Mouse (Mus musculus) embryonic facial prominence, embryonic 10.5 days (tissue): ENCODE results near the gene Tenm2. TPM values are rescaled to one million over a fixed set of nuclear protein-coding genes. Genes with fewer than 3 reads are reported as not detected.

ENCODE experiments used
- DNase-seq: peaks from one replicate; pipeline ENCODE4 v3.0.0-alpha.2; 2017; ENCODE audit warnings: low spot score
- H3K27ac ChIP-seq: fragments of 300-500 bp; sonication (generic); replicated peaks from 2 replicates; pipeline ENCODE4 v1.5.1; 2016; ENCODE audit warnings: mild to moderate bottlenecking
- H3K27me3 ChIP-seq: fragments of 300-500 bp; sonication (generic); replicated peaks from 2 replicates; pipeline ENCODE4 v1.6.1; 2016; ENCODE audit warnings: low read depth, mild to moderate bottlenecking; ENCODE audit not compliant: poor library complexity, severe bottlenecking
- H3K36me3 ChIP-seq: fragments of 300-500 bp; sonication (generic); replicated peaks from 2 replicates; pipeline ENCODE4 v1.6.1; 2016; ENCODE audit warnings: mild to moderate bottlenecking, moderate library complexity
- H3K4me1 ChIP-seq: fragments of 300-500 bp; sonication (generic); 2 replicates; pipeline ENCODE4 v1.6.1; 2016
- H3K4me3 ChIP-seq: fragments of 300-500 bp; sonication (generic); 2 replicates; pipeline ENCODE4 v1.5.1; 2016; ENCODE audit warnings: mild to moderate bottlenecking, moderate library complexity
- H3K9me3 ChIP-seq: fragments of 300-500 bp; sonication (generic); 2 replicates; pipeline ENCODE4 v1.6.1; 2016; ENCODE audit warnings: mild to moderate bottlenecking
- WGBS: fragments of 180-500 bp; shearing (Covaris S2); methylation state at CpG from one replicate; pipeline ENCODE4 v1.1.7; 2016; 5-methylcytosine and 5-hydroxymethylcytosine counted together
- polyA plus RNA-seq: library from polyadenylated mRNA; unstranded; fragments of >200 nt; fragmentation: Nextera tagmentation; extraction: Ambion mirVana; gene quantifications from 2 replicates; pipeline ENCODE4 v1.2.1, GENCODE M21; 2016

Gene Tenm2
- 1.8 and 3.7 TPM in 2 replicates for polyA plus RNA-seq

DNA sequence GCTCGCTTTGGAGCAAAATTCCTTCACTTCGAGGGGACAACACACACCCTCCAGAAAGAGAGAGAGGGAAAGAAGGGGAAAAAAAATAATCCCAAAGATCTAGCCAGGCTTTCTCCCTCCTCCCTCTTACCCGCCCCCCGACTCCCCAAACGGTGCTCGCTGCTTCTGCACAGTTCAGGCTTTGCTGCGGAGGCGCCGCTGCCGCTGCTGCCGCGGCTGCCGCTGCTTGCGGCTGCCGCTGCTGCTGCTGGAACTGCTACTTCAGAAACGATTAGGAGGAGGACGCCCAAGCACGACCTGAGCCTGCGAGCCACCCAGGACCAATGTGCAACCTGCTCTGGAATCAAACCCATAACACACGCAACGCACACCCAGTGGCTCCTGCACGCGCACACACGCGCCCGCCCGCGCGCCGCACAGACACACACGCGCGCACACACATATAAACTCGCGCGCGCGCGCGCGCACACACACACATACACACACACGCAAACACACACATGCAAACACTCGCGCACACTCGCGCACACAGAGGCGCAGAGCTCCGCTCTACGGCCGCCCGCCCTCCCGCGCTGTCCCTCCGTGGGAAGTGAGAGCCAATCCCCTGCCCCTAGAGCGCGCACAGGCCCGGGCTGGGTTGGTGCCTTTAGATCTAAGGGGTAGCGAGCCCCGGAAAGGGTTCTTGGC is at the start of gene Tenm2:
Gene Tenm2 (minus strand): TSS at position 51 of the 687 bp plus-strand sequence.
- peak within 1 kb of the TSS; percentile 86 for H3K27ac ChIP-seq
- H3K9me3 ChIP-seq, result no peaks in the 10 kb centered on the region
- DNase-seq, result peak; percentile 79
- H3K27me3 ChIP-seq, result peaks cover 53% of the 10 kb centered on the region
- H3K4me3 ChIP-seq, result peak within 1 kb of the TSS; percentile 70
- under 1% methylated on average over 59 of the region's 59 CpGs for WGBS
- H3K4me1 ChIP-seq, result peaks cover 15% of the 10 kb centered on the region
- H3K36me3 ChIP-seq, result no peaks in the 10 kb centered on the region

DNA sequence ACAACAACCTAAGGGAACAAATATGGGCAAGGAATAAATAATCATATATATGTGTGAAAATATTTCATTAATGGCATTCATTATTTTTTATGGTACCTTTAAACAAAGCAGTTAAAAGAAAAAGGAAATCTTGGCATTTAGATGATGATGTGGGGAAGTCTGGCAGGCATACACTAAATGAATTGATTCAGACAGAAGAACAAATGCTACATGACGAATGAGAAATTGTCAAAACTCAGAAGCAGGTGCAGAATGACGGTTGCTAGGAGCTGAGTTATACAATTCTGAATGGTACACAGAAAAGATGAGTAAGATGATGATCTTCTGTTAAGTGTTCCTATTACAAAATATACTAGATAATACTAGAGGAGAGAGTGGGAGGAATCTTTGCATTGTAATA is 49.4 kb upstream of the Tenm2 start:
- Histone ChIP-seq H3K4me1 (no peaks in the 10 kb centered on the region), H3K27ac (no peak overlapping the region), H3K4me3 (no peak overlapping the region), H3K9me3 (no peaks in the 10 kb centered on the region), H3K36me3 (no peaks in the 10 kb centered on the region), H3K27me3 (no peaks in the 10 kb centered on the region)
- WGBS, result 90% methylated on average over 2 of the region's 2 CpGs
- DNase-seq, result no peak

DNA sequence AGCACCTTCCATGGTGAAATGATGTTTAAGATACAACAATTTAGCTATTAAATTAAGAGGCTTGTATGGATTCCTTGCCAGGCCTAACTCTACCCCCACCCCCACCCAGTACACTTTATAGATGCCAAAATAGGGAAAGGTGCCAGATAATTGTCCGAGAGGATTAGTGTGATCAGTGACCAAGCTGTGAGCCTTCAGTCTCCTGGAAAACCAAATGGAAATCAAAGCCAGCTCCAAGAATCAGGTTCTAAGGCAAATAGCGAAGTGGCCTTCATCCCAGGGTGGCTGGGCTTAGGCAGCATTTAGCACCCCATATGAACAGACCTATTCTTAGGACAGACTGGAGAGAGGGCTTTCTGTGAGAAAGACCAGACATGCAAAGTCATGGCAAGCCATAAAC is 13.0 kb upstream of the Tenm2 start:
- 79% methylated on average over 2 of the region's 2 CpGs for WGBS
- no peak for DNase-seq
- Histone ChIP-seq H3K4me1 (no peaks in the 10 kb centered on the region), H3K4me3 (no peak overlapping the region), H3K36me3 (no peaks in the 10 kb centered on the region), H3K27ac (no peak overlapping the region), H3K9me3 (no peaks in the 10 kb centered on the region), H3K27me3 (no peaks in the 10 kb centered on the region)

DNA sequence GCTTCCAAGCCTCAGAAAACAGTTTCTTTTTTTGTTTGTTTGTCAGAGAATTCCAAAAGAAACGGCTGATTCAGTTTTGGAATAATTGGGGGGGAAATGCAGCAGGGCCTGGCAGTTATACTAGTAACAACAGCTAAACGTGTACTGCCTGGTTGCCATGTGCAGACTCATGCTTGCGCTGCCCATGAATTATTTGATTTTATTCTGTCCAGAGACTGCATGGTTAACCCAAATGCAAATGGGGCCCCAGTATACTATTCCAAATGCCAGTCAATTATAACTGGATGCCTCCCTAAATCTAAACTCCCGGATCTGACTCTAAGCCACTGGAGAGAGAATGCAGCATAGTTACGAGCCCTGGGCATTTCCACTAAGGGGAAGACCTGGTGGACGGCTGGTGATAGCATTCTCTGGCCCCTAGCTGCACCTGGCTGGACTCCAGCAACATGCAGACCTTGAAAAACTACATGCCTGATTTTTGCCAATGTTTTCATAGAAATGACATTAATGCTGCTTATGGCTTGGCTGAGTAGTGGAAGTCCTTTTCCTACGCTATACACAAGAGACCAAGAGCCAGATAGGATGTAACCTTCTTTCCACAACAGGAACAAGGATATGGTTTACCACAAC is 1.4 kb upstream of the Tenm2 start:
- peak overlapping the region; percentile 70 for H3K4me3 ChIP-seq
- no peaks in the 10 kb centered on the region for H3K9me3 ChIP-seq
- peaks cover 15% of the 10 kb centered on the region for H3K4me1 ChIP-seq
- DNase-seq, result no peak
- peaks cover 49% of the 10 kb centered on the region for H3K27me3 ChIP-seq
- no peaks in the 10 kb centered on the region for H3K36me3 ChIP-seq
- H3K27ac ChIP-seq, result peak overlapping the region; percentile 86
- WGBS, result 45% methylated on average over 7 of the region's 7 CpGs

DNA sequence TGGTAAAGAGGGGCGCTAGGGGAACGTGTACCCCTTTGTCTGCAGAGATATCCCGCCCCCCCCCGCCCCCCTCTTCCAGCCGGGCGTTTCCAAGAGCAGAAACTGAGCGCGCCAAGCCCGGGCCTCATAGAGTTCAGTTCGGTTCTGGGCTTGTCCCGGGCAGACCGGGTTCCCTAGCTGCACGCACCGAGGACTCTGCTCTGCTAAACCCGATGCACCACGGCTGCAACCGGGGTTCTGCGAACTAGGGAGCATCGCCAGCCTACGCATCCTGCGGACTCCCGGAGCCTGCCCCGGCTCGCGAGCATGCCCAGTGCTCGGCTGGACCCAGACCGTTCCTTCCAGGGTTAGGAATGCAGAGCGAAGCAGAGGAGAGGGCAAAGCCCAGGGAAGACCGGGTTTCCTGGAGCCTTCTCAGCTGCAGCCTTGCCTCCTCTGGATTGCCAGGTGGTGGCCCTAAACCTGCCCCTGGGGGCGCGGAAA is 878 bp upstream of the Tenm2 start:
- under 1% methylated on average over 31 of the region's 31 CpGs for WGBS
- no peaks in the 10 kb centered on the region for H3K36me3 ChIP-seq
- peaks cover 49% of the 10 kb centered on the region for H3K27me3 ChIP-seq
- H3K9me3 ChIP-seq, result no peaks in the 10 kb centered on the region
- peak overlapping the region; percentile 70 for H3K4me3 ChIP-seq
- H3K4me1 ChIP-seq, result peaks cover 15% of the 10 kb centered on the region
- H3K27ac ChIP-seq, result peak overlapping the region; percentile 86
- DNase-seq, result peak; percentile 76

DNA sequence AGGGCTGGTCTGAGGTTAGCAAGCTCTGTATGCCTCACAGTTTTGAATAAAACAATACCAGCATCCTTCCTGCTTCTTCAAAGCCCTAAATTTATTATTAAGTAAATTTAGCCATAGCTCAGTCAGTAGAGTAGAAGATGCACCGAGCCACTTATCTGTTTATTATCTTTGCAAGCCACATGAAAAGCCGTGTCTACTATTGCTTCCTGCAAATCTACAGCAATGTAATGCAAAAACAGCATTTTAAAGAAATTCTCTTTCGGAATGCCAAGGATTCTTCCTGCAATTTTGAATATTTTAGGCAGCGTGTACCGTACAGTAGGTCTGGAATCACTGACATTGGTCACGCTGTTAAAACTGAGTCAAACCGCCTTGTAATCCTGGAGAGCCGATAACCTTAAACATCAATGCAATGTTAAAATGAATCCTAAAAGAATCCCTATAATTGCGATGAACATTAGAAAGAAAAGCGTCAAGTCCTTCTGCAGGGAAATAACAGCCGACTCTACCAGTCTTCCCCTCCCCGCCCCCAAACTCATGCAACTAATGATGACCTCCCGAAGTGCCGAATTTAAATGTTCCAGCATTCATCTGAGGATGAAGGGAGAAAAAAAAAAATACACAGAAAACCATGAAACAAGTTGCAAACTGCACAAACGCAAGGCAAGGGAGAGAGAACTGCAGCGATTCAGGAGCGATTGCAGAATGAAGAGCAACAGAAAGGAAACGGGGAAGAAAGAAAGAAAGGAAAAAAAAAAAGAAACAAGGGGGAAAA is 556 bp downstream of the Tenm2 start:
- Histone ChIP-seq H3K27ac (no peak overlapping the region), H3K9me3 (no peaks in the 10 kb centered on the region)

DNA sequence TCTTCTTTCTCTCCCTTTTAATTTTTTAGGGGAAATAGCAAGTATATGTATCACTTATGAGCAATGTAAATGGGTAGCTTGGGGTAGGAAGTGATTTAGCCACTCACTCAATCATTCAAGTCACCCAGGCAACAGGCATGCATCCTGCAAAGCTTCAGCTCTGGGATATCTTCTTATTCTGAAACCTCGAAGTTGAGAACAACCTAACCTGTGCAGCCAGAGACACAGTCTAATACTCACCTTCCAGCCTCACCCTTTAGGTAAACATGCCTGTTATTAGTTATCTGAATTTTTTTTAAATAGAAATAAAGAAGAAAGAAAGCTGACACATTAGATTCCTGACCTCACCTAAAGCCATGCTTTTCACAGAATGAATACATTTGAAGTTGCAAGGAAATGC is 8.4 kb downstream of the Tenm2 start:
- H3K36me3 ChIP-seq, result no peaks in the 10 kb centered on the region
- no peak for DNase-seq
- H3K9me3 ChIP-seq, result no peaks in the 10 kb centered on the region
- whole genome bisulfite sequencing, result 74% methylated on average over 1 of the region's 1 CpGs
- H3K4me1 ChIP-seq, result no peaks in the 10 kb centered on the region
- H3K27ac ChIP-seq, result no peak overlapping the region
- H3K4me3 ChIP-seq, result no peak overlapping the region
- H3K27me3 ChIP-seq, result 0 out of 2 replicates have a peak, but pooled peaks cover 4% of the 10 kb centered on the region

More for the DNA sequence above, 556 bp downstream of the Tenm2 start:
- no peak for DNase-seq
- WGBS, result 12% methylated on average over 18 of the region's 18 CpGs
- Histone ChIP-seq H3K36me3 (no peaks in the 10 kb centered on the region), H3K4me1 (peaks cover 15% of the 10 kb centered on the region), H3K27me3 (peaks cover 53% of the 10 kb centered on the region), H3K4me3 (peak overlapping the region; percentile 70)

DNA sequence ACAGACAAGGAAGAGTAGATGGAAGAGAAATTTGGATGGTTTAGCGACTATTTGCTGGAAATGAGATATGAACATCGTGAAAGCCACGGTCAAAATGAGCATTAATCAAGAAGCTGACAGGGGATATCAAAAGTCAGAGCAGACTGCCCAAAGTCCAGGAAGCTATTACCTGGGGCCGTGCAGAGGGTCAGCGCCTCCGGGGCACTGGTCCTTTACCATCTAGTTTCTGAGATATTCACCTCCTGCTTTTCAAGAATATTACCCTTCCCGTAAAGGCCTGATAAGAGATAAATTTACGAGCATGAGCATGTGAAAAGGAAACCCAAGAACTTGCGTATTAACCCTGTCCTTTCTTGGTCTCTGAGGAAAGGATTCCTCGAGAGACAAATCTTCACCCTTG is 8.8 kb downstream of the Tenm2 start:
- Histone ChIP-seq H3K27me3 (0 out of 2 replicates have a peak, but pooled peaks cover 4% of the 10 kb centered on the region), H3K4me1 (no peaks in the 10 kb centered on the region), H3K27ac (no peak overlapping the region), H3K9me3 (no peaks in the 10 kb centered on the region), H3K36me3 (no peaks in the 10 kb centered on the region), H3K4me3 (no peak overlapping the region)
- no peak for DNase-seq
- WGBS, result 81% methylated on average over 10 of the region's 10 CpGs

DNA sequence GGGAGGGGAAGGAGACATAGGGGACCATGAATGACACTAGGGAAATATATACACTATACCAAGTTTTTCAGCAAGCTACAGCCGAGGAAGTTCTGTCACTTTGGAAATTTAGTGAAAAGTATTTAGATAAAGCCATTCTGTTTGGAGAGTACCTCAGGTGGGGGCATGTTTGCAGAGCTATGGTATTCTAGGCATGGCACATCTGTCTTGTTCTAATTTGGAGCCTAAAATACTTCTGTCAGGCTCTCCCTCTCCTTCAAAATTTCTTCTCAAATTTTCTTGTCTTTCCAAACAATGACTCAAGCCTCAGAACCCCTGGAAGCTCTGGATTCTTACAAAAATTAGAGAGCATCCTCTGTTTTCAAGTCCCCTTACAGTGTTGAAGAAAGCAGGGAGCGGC is 13.0 kb downstream of the Tenm2 start:
- H3K4me3 ChIP-seq, result no peak overlapping the region
- DNase-seq, result no peak
- WGBS, result 64% methylated on average over 2 of the region's 2 CpGs
- no peak overlapping the region for H3K27ac ChIP-seq
- no peaks in the 10 kb centered on the region for H3K4me1 ChIP-seq
- no peaks in the 10 kb centered on the region for H3K27me3 ChIP-seq
- H3K36me3 ChIP-seq, result no peaks in the 10 kb centered on the region
- H3K9me3 ChIP-seq, result no peaks in the 10 kb centered on the region

DNA sequence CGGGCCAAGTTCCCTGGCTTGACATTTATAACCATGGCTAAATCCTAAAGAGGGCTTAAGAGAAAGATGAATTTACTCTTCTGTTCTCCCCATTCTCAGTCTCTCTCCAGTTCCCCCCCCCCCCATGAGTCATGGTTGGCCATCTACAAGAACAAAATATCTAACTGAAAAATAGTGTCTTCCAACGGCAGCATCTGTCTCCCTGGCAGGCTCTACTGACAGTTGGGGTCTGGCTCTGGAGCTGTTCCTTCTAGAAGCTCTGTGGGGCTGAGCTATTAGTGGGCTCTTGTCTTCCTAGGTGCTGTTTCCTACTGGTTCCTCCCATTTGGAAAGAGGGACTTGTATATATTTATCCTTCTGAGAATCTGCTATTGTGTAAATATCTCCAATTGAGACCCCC is 13.7 kb downstream of the Tenm2 start:
- H3K27ac ChIP-seq, result no peak overlapping the region
- H3K4me3 ChIP-seq, result no peak overlapping the region
- no peaks in the 10 kb centered on the region for H3K9me3 ChIP-seq
- H3K27me3 ChIP-seq, result no peaks in the 10 kb centered on the region
- no peak for DNase-seq
- H3K4me1 ChIP-seq, result no peaks in the 10 kb centered on the region
- H3K36me3 ChIP-seq, result no peaks in the 10 kb centered on the region
- 89% methylated on average over 2 of the region's 2 CpGs for WGBS

DNA sequence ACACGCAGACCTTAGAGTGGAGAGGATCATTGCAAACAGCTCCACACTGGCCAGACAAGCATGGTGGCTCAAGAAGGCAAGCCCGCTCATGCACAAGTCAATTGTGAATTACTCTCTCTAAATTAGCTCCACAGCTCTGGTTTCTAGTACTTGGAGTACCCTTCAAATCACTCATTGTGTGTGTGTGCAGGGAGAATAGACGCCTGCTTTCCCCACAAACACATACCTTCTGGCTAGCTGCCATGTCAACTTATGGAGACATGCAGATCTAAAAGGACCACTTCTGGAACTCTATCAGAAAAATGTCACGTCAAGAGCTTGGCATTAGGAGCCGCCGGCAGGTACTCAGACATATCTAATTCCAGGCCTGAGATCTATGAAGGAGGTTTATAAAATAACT is 14.8 kb downstream of the Tenm2 start:
- Histone ChIP-seq H3K4me1 (no peaks in the 10 kb centered on the region), H3K27me3 (no peaks in the 10 kb centered on the region), H3K27ac (no peak overlapping the region), H3K9me3 (no peaks in the 10 kb centered on the region), H3K4me3 (no peak overlapping the region), H3K36me3 (no peaks in the 10 kb centered on the region)
- DNase-seq, result no peak
- WGBS, result 87% methylated on average over 6 of the region's 6 CpGs

DNA sequence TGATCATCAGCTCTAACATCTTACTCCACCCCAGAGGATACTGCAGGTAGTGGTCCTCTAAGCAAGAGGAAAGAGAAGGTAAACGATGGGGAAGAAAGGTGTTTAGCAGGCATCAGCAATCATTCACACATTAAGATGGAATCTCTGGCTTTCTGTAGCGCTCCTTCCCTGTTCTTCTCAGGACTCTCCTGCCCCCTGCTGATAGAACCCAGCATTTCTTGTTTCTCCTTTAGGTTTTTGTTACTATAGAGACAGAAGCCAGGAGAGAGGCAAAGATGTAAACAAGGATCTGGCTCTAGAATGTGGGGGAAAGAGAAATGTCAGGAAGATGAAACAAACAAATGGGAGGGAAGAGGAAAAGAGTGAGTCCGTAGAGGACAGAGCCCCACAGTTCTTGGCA is 49.6 kb downstream of the Tenm2 start:
- peak; percentile 54 for DNase-seq
- Histone ChIP-seq H3K4me3 (no peak overlapping the region), H3K27ac (no peak overlapping the region), H3K27me3 (no peaks in the 10 kb centered on the region), H3K36me3 (no peaks in the 10 kb centered on the region), H3K4me1 (no peaks in the 10 kb centered on the region), H3K9me3 (no peaks in the 10 kb centered on the region)
- 19% methylated on average over 3 of the region's 3 CpGs for WGBS
